Mouse (Mus musculus): ENCODE measurements around the gene Fyb. TPM values are rescaled to one million over a fixed set of nuclear protein-coding genes. Genes with fewer than 3 reads are reported as not detected.

Gene Fyb
- total RNA-seq, 2 experiments from 2014 or later, result 1.4 to 2.5 TPM

GRCm38 (mm10) chr15:6622512-6622911 lies 99.9 kb downstream of the Fyb start:
- peak; percentile 74 for DNase-seq
- TF ChIP-seq CTCF (IDR thresholded peaks at IDR 0.05), result peak; percentile 87
- no peak overlapping the region for H3K4me3 ChIP-seq
- no peak overlapping the region for H3K27ac ChIP-seq
- intact Hi-C loops (cut with DNase I), result loop anchor here (5.0 kb wide), 1 partner anchor 260 kb away; no protein-coding TSS in a partner anchor

DNA sequence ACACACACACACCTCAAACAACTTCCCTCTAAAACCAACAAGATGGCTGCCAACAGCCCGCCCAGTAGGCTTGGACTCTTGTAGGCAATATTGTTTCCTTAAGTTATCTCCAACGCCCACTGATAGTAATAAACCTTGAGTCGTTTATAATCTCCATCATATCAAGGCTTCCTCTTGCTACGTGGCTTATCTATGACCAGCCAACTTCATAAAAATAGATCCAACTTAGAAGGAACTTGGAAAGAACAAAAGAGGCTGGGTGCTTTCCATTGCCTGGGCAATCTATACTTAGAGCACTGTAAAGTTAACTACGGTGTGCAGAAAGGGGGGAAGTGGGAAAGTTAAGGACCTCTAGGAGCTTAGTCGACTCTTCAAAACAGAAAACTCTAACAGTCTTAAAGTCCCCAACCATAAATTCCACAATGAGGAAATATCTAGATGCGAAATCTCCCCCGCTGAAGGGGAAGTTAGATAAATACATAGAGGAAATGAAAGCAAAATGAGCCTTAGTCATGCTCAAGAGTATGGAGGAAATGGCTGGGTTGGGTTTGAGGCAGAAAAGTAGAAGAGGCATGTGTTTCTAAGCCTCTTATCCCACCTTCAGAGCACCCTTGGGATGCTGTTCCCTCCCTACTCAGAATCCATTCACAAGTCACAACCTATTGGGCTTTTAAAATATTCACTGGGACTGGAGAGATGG lies 101.0 kb downstream of the Fyb start:
- H3K4me3 ChIP-seq, result no peak overlapping the region
- DNase-seq, result no peak
- intact Hi-C loops (cut with DNase I), result loop anchor here (5.0 kb wide), 1 partner anchor 259 kb away; no protein-coding TSS in a partner anchor
- TF ChIP-seq CTCF (IDR thresholded peaks at IDR 0.05), result no peak
- H3K27ac ChIP-seq, result no peak overlapping the region

DNA sequence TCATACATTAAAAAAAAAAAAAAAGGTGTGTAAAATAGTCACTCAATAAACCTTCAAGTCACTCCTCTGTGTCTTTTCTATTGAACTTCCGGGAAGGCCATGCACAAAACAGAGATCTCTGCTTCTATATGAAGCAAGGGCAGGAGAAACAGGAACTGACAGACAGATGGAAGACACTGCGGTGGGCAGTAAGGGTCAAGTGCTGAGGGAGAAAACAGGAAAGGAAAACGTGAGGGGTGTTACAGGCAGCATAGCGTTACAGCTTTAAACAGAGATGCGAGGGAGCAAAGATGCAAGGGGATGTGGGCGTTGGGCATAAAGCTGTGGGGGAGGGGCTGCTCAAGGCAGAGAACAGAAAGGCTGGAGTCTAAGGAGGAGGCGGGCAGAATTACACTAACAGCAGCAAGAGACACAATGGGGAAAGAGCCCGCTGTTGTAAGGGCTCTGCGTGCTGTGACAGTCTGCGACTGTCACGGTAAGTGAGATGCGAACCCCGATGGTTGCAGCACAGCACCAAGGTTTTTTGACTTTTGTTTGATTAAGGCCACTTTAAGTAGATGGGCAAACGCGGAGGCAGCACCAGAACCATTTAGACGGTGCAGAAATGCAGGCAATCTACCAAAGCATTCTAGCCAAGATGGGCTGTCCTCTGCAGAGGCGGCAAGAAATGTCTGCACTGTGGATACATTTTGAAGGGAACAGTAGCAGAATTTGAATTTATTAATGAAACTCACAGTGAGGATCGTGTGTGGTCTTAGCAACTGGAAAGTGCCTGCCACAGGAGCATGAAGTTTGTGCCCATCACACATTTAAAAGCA lies 101.9 kb downstream of the Fyb start:
- Histone ChIP-seq H3K4me3 (no peak overlapping the region), H3K27ac (no peak overlapping the region)
- intact Hi-C loops (cut with DNase I), result loop anchor here (5.0 kb wide), 2 partner anchors 122 to 258 kb away; no protein-coding TSS in a partner anchor
- no peak for TF ChIP-seq CTCF (IDR thresholded peaks at IDR 0.05)
- DNase-seq, result no peak

DNA sequence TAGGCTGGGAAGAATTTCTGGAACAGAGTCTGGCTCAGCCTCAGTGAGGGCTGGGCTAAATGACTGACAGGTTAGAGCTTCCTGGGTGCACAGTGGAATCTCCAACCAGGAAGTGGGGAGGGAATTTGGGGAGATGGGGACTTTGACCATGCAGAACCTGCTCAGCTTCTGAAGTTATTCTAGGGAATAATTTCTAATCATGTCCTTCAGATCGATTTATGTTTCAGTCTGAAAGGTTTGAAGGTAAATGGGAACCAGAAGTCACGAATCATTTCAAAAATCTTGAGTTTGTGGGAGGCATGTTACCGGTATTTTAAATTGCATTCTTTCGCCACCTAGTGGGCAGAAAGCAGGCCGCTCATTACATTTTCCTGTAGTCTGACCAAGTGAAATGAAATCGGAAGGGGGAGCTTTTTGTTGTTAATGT lies 103.0 kb downstream of the Fyb start:
- intact Hi-C loops (cut with DNase I), result loop anchor here (5.0 kb wide), 1 partner anchor 123 kb away; no protein-coding TSS in a partner anchor
- Histone ChIP-seq H3K27ac (no peak overlapping the region), H3K4me3 (peak overlapping the region; percentile 15)
- DNase-seq, result no peak
- peak; percentile 76 for TF ChIP-seq CTCF (IDR thresholded peaks at IDR 0.05)

GRCm38 (mm10) chr15:6626123-6626522 lies 103.5 kb downstream of the Fyb start:
- TF ChIP-seq CTCF (IDR thresholded peaks at IDR 0.05), result no peak
- Histone ChIP-seq H3K27ac (no peak overlapping the region), H3K4me3 (no peak overlapping the region)
- DNase-seq, result no peak
- intact Hi-C loops (cut with DNase I), result loop anchor here (5.0 kb wide), 1 partner anchor 124 kb away; no protein-coding TSS in a partner anchor

GRCm38 (mm10) chr15:6628431-6629077 lies 105.9 kb downstream of the Fyb start:
- no peak for DNase-seq
- intact Hi-C loops (cut with DNase I), result loop anchor here (5.0 kb wide), 1 partner anchor 126 kb away; no protein-coding TSS in a partner anchor
- no peak overlapping the region for H3K27ac ChIP-seq
- no peak for TF ChIP-seq CTCF (IDR thresholded peaks at IDR 0.05)
- H3K4me3 ChIP-seq, result no peak overlapping the region

DNA sequence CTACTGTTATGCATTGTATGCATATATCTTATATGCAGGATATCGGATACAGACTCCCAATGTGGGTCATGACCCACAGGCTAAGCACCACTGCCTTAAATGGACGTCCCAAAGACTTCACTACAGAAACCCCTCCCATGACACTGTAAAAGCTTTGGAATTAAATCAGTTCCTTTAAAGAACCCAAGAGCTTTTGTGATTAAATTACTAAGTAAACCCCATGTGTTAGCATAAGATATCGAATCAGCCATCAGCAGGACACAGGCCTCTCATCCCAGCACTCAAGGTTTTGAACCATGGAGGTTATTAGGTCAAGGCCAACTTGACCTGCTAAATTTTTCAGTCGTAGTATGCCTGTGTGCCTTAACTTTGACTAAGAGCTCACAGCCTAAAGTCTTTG lies 106.5 kb downstream of the Fyb start:
- intact Hi-C loops (cut with DNase I), result loop anchor here (5.0 kb wide), 1 partner anchor 127 kb away; no protein-coding TSS in a partner anchor

GRCm38 (mm10) chr15:6635405-6635804 lies 112.8 kb downstream of the Fyb start:
- no peak for TF ChIP-seq CTCF (IDR thresholded peaks at IDR 0.05)
- H3K27ac ChIP-seq, result no peak overlapping the region
- no peak for DNase-seq
- no peak overlapping the region for H3K4me3 ChIP-seq
- intact Hi-C loops (cut with DNase I), result no loop called here

More for the DNA sequence above, 106.5 kb downstream of the Fyb start:
- DNase-seq, result no peak
- no peak overlapping the region for H3K27ac ChIP-seq
- no peak for TF ChIP-seq CTCF (IDR thresholded peaks at IDR 0.05)
- no peak overlapping the region for H3K4me3 ChIP-seq

GRCm38 (mm10) chr15:6642223-6642622 lies 119.6 kb downstream of the Fyb start:
- DNase-seq, result no peak
- intact Hi-C loops (cut with DNase I), result no loop called here
- no peak overlapping the region for H3K4me3 ChIP-seq

GRCm38 (mm10) chr15:6645498-6645897 lies 122.8 kb downstream of the Fyb start:
- TF ChIP-seq CTCF (IDR thresholded peaks at IDR 0.05), result no peak
- Histone ChIP-seq H3K27ac (no peak overlapping the region), H3K4me3 (no peak overlapping the region)
- no peak for DNase-seq
- intact Hi-C loops (cut with DNase I), result no loop called here

More at GRCm38 (mm10) chr15:6642223-6642622, 119.6 kb downstream of the Fyb start:
- no peak for TF ChIP-seq CTCF (IDR thresholded peaks at IDR 0.05)
- no peak overlapping the region for H3K27ac ChIP-seq

- Histone ChIP-seq H3K4me3 (no peak overlapping the region), H3K27ac (no peak overlapping the region)
- TF ChIP-seq CTCF (IDR thresholded peaks at IDR 0.05), result no peak
- no peak for DNase-seq
- intact Hi-C loops (cut with DNase I), result no loop called here
Measured at GRCm38 (mm10) chr15:6647066-6647465, 124.4 kb downstream of the Fyb start.

DNA sequence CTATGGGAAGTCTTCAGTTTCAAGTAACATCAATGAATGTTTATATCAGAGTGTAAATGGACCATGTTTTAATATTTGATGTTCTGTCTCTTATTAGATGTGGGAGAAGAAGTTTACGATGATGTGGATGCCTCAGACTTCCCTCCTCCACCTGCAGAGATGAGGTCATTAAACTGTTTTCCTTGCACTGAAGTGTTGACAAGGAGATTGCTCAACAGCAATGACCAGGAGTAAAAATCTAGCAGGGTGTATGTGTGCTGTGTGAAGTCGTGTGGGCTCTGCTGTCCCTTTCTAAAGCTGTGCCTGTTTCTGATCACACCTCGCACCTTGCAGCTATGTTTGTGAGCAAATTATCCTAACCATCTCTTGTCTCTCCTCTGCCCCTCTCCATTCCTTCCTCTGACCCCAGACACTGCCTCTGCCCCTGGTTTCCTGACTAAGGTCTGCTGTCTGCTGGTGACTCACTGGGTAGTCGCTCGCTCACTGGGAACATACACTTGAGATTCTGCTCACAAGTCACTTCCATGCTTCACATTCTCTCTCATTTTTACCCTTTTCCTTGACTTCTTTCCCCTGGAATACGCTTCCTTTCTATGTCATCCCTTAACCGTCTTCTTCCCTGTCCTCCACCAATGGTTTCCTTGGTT lies 126.2 kb downstream of the Fyb start:
- Histone ChIP-seq H3K27ac (no peak overlapping the region), H3K4me3 (no peak overlapping the region)
- no peak for DNase-seq
- TF ChIP-seq CTCF (IDR thresholded peaks at IDR 0.05), result no peak
- intact Hi-C loops (cut with DNase I), result no loop called here

Data from gastrocnemius, adult 2 months (tissue).